Mouse (Mus musculus) adrenal gland, postnatal 14 days (tissue): ENCODE measurements around the gene Col11a2. TPM values are rescaled to one million over a fixed set of nuclear protein-coding genes. Genes with fewer than 3 reads are reported as not detected.
A peak's percentile ranks its signal among the peaks of the same experiment; 100 is the strongest.
"Not testable (repeated sequence)": the region's sequence is repeated elsewhere in the genome, so short reads cannot be mapped to it uniquely, and the experiment has no call there.

Experiments
- DNase-seq: peaks from one replicate; pipeline ENCODE4 v3.0.0; 2021; ENCODE audit warnings: mixed read lengths
- long read RNA-seq, 2 experiments: library from polyadenylated mRNA; stranded (forward); transcript quantifications; one replicate each; pipeline ENCODE4 v2.0.0; 2021
- total RNA-seq: library from RNA; stranded (reverse); gene quantifications from 2 replicates; pipeline ENCODE4 v1.2.3, GENCODE M21; 2021

Gene Col11a2
- total RNA-seq, result 1.1 and 2.6 TPM in 2 replicates
- long read RNA-seq, experiment 1, partial matches to known transcripts, result 1 of 1 reads
- long read RNA-seq, experiment 1, other reads (novel, unspliced or antisense), result 0 of 1 reads
- long read RNA-seq, experiment 2, partial matches to known transcripts, result 2 of 2 reads
- long read RNA-seq, experiment 2, other reads (novel, unspliced or antisense), result 0 of 2 reads

DNA sequence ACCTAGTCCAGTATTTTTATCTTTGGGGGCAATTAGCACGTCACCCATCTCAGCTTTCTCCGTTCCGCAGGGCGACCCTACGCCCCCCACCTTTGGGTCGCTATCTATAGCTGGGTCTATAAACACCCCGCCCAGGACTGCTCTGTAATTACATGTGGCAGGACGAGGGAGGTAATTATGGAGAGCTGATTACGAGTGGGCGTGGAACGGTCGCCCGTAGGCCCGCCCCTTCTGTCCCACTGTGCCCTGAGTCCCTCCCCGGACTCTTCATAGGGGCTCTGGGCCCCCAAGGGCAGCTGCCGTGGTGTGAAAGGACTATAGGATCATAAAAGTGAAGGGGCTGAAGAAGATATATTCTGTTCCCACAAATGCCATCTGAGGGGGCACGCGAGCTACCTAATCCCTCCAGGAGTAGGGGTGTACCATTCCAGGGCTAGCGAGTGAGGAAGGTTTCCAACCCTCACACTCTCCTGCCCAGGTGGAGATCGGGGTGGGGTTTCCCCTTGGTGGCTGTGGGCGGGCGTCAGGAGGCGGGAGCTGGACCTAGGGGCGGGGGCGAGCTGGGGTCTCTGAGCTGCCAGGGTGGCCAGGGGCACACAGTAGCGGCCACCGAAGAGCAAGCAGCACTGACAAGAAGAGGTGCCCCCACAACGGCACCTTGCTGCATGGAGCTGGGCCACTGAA is at the start of gene Col11a2:
Gene Col11a2, plus strand, starts transcription at position 560 of the 684 bp plus-strand sequence.
- DNase-seq, result peak; percentile 33

DNA sequence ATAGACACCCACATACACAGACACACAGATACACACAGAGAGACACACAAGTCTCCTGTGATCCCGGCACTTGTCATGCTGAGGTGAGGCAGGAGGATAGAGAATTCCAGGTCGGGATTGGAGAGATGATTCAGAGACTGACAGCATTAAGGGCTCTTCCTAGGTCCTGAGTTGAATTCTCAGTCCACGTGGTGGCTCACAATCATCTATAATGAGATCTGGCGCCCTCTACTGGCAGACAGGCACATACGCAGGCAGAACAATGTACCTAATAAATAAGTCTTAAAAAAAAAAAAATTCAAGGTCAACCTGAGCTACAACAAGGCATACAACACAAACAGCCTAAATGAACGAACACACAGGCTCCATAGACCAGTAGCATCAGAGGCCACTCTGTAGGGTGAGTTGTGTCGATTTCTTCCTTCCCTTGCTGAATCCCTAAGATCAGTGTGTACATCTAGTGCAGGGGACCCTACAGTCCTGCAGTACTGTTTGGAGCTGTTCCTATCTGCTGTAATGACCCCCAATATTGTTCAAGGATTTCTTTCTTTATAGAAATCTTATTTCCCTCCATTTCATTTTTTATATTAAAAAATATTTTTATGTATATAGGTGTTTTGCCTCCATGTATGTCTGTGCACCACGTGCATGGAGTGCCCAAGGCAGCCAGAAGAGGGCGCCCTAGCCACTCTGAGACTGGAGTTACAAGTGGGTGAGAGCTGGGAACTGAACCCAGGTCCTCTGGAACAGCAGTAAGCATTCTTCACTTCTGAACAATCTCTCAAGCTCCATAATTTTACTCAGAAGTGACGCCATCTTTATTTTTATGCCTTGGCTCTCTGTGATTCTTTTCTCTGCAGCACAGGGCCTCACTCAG is 47.2 kb upstream of the Col11a2 start:
- DNase-seq, result peak; percentile 84

DNA sequence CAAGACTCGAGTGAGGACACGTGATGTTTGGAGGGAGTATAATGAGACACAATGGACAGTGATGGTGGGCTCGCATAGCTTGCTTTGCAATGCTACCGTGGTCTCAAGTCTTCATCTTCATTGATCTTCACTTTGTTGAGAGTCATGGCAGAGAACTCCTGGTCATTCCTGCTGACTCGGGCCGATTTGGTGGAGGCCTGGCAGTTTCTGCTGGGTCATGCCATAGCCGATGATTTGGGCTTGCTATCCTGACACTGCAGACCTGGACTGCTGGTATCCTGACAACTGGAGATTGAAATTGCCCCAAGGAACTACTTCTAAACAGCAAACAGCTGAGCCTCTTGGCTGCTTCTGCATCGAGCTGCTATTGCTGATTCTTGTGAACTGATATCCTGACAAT is 44.3 kb upstream of the Col11a2 start:
- DNase-seq, result no peak

DNA sequence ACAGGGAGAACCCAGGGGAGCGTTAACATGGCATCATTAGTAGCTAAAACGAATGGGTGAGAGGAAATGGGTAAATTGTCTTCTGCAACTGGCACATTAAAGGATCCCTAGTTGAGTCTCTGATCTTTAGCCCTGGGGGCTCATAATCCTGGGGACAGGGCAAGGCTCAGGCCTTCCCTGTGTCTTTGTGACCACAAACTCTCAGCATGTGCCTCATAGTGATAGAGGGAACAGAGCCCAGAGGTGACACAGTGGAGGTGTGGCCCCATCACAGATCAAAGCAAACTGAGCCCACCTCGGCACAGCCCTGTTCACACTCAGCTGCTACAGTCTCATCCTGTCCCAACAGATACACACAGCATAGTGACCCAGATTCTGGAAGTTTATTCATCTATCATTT is 43.6 kb upstream of the Col11a2 start:
- no peak for DNase-seq

DNA sequence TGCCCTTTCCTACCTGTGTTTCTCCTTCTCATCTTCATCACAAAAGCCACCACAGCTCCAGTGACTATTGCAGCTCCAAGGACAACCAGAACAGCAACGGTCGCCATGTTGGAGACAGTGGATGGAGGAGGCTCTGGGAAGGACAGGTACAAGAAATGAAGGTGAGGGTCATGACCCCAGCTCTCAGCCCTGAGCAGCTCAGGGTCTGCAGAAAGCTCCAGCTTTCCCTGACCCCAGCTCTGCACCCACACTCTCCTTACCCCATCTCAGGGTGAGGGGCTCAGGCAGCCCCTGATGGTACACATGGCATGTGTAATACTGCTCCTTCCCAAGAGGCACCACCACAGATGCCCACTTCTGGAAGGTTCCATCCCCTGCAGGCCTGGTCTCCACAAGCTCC is 42.2 kb upstream of the Col11a2 start:
- not testable (repeated sequence) for DNase-seq

DNA sequence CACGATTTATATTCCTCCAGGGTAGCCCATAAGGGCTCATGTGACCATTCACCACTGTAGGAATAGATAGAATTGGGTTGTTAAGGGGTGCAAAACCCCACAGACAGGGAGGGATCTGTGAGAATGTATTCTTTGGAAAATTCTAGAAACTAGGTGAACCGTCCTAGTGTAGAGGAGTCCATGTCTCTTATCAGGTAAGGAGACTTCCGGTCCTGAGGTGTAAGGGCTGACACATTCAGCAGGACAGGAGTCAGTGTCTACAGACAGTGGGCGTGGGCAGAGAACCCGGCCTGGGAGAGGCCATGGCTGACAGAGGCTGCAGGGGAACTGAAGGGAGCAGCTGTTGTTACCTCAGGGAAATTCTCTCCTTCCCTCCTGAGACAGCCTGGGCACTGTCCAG is 40.5 kb upstream of the Col11a2 start:
- DNase-seq, result not testable (repeated sequence)

DNA sequence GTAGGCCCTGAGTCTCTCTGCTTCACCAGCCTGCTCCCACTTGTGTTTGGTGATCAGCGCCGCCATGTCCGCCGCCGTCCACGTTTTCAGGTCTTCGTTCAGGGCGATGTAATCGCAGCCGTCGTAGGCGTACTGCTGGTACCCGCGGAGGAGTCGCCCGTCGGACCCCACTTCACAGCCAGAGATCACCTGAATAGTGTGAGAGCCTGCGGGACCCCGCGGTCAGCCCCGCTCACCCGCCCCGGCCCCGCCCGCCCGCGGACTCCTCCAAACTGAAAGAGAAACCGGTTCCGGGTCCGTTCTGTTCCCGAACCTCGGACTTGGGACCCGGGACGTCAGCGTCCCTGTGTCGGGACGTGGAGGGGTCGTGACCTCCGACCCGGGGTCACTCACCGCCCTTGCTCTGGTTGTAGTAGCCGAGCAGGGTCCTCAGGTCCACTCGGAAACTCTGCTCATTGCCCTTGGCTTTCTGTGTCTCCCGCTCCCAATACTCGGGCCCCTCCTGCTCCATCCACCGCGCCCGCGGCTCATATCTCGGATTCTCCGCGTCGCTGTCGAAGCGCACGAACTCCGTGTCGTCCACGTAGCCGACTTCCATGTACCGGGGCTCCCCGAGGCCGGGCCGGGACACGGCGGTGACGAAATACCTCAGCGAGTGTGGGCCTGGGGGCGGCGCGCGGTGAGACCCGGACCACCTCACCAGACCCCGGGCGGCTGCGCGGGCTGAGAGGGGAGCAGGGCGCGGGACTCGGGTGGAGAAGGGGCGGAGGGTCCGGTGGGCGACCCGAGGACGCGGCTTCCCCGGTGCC is 39.7 kb upstream of the Col11a2 start:
- peak; percentile 55 for DNase-seq

DNA sequence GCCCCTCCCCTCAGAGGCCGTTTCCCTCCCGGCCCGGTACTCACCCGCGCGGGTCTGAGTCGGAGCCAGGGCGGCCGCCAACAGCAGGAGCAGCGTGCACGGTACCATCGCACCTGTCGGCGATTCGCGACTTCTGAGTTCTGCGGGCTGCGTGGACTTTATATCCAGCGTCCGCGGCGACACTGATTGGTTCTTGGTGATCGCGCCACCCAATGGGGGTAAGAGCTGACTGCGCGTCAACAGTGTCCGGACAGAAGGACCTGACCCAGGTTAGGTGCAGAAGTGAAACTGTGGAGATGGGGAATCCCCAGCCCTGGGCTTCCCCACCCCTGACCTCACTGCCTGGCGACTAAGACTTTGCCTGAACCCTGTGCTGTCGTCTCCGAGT is 39.1 kb upstream of the Col11a2 start, which contains the start of gene H2-K1:
Gene H2-K1, minus strand, starts transcription at position 198 of the 388 bp plus-strand sequence.
- DNase-seq, result peak; percentile 96

DNA sequence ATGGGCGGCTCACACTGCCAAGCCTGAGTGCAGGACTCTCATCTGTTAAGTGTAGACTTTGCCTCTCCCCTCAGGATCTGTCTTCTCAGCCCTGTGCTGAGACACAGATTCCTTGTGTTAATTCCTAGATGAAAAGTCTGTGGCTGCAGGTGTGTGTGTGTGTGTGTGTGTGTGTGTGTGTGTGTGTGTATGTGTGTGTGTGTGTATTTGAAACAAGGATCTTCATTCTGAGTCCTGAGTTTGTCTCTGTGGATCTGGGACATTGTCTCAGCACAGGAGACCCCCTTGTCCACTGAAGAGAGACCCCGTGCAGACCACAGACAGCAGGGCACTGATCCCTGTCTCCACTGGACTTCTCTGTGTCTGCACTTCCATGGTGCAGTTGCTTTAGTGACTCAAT is 38.4 kb upstream of the Col11a2 start:
- not testable (repeated sequence) for DNase-seq

DNA sequence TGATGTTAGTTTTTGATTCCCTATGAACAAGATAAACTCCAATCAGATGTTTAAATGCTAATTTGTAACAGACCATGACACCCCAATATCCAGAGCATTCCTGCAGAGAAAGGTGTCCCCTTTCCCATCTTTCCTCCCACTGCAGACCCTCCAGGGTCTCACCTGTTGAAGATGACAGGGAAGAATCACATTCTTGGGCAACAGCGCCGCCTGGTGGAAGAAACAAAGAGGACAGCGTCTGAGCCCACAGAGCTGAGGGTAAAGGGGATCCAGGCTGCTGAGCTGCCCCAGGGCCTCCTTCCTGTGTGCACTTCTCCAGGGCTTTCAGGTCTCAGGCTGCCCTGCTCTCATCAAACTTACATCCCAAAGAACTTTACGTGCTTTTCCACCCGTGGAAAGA is 35.8 kb upstream of the Col11a2 start:
- peak; percentile 56 for DNase-seq

DNA sequence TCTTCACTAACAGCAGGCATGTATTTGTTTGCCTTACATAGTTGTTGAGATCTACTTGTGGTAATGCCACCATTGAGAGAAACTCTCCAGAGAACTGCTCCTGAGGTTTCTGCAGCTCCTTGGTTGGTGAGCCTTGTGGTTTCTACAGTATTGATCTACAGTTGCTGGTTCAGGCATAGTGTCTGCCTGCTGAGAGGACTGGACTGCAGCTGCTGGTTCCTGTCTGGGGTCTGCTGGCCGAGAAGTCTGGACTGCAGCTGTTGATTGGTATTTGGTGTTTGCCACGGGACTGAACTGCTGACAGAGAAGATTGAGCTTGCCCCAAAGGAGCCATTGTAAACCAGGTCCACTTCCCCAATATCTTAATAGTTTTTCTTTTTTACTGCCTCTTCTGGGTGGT is 32.7 kb upstream of the Col11a2 start:
- DNase-seq, result no peak

DNA sequence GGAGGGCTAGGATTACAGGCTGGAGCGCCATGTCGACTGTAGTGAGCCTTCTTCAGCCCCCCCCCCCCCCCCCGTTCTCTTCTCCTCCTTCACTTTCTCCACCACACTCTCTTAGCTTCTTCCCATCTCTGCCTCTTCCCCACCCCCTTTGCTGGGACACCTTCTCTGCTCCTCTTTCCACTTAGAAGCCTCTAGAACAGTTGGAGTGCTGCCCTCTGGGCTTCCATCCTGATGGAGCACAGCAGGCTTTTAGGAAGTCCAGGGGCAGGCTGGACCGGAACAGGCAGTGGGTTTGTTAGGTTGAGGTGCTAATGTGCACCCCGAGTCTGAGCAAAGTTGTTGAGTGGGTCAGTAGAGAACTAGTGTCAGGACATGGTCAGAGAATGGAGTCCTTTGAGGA is 29.1 kb upstream of the Col11a2 start:
- DNase-seq, result no peak

DNA sequence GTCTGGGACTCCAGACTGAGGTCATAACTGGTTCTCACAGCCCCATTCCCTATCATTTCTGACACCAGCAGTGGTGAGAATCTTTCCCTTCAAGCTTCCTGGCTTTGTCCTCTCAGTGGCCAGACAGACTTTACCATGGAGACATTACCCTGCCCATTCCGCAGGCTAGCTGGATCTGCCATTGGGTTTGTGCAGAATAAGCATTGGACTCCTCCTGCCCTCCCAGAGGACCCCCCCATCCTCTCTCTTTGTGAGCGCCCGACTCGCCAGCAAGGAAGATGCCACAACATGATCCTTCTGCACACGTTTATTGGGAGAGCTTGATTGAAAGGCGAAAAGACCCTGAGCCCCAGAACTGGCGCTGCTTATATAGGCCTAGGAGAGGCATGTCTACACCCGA is 25.8 kb upstream of the Col11a2 start:
- no peak for DNase-seq

DNA sequence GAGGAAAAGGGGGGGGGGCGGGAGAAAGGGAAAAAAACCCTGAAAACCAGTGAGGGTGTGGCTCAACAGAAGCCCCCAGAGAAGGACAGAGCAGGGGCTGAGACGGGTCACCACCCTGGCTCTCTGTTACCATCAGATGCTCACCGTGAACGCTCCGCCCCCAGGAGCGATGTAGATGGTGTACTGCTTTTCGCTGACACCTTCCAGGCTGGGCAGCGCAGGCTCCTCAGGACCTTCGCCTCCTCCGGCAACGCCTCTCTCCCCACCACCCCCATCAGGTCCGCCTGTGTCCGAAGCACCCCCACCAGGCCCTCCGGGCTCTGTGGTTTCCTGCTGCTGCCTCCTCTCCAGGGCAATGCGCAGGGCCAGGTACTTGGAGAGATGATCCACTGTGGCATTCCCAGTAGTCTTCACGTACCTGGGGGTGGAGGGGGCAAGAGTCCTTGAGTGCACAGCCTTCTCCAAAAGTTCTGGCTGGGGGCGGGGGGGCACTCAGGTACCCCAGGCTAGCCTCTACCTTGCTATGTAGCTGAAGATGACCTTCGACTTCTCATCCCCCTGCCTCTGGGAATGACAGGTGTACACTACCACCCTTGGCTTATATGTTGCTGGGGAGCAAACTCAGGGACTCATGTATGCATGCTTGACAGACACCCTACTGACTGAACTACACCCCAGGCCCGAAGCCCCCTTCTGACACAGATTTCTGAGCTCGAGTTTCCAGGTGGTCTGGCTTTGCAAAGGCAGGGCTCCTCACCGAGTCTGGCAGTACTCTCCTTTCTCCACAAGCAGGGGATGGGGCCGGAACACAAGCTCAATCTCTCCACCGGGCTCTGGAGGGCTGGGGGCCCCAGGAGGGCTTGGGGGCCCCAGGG is 17.5 kb upstream of the Col11a2 start:
- DNase-seq, result peak; percentile 18

DNA sequence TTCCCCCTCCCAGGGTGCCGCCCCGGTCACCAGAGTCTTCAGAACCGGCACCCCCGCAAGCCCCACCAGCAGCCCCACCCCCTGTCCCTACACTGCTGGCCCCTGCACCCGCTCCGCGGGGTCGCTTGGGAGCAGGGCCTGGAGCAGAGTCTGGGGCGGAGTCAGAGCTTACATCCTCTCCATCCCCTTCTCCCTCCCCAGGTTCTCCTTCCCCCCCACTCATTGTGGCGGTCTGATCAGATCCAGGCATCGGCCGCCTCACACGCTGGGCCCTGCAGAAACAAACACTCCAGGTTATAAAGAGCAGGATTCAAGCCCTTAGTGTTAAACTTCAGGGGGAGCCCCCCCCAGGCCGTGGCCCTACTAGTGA is 16.8 kb upstream of the Col11a2 start:
- peak; percentile 9 for DNase-seq

DNA sequence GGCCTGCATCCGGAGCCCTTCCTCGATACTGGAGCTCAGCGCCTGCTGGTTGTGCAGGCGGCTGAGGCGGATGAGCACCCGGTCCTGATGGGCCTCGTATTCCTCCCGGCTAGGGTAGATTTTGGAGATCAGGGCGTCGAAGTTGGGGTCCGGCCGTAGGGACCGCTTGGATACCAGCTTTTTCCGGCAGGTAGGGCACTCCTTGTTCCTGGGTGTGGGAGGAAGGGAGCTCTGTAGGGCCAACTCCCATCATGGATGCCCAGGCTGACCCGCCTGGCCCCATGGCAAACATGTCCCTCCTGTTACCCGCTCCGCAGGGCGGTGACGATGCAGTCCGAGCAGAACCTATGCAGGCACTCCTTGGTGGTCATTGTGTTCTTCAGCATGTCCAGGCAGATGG is 16.2 kb upstream of the Col11a2 start:
- peak; percentile 15 for DNase-seq

DNA sequence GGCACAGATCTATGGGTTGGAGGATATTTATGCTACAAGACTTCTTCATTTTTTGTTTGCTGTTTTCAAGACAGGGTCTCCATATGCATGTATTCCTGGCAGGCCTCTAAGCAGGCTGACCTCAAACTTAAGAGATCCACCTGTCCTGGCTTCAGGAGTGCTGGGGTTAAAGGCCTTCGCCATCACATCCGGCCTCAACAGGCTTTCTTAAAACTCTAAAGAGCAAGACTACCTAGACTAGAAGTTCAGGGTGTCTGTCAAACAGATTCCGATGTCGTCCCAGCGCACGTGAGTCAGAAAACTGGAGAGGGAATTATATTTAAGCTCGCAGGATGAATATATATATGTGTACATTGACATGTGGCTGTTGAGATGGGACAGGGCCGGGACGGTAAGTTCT is 15.6 kb upstream of the Col11a2 start:
- no peak for DNase-seq

DNA sequence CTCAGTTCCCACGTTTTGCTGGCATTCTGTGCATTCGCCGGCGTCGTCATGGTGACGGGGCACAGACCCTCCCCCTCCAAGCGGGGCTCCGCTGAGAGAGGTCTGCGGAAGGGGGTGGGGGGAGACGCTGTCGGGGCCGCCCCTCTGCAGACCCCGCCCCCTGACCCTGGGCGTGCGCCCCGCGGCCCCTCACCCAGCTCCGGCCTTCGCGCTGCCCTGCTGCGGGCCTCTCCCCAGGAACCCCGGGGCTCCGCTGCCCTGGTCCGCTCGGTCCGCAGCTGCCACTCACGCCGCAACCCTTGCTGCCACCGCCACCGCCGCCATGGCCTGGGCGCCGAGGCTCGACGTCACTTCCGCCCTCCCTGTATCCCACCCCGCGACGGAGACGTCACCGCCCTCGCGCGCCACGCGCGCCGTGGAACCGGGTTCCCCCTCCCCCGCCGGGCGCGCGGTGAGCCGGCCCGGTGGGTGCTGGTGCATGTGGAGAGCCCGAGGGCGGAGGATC is 14.9 kb upstream of the Col11a2 start, which contains the start of gene Ring1:
Gene Ring1, minus strand, starts transcription at position 364 of the 505 bp plus-strand sequence.
- peak; percentile 93 for DNase-seq

DNA sequence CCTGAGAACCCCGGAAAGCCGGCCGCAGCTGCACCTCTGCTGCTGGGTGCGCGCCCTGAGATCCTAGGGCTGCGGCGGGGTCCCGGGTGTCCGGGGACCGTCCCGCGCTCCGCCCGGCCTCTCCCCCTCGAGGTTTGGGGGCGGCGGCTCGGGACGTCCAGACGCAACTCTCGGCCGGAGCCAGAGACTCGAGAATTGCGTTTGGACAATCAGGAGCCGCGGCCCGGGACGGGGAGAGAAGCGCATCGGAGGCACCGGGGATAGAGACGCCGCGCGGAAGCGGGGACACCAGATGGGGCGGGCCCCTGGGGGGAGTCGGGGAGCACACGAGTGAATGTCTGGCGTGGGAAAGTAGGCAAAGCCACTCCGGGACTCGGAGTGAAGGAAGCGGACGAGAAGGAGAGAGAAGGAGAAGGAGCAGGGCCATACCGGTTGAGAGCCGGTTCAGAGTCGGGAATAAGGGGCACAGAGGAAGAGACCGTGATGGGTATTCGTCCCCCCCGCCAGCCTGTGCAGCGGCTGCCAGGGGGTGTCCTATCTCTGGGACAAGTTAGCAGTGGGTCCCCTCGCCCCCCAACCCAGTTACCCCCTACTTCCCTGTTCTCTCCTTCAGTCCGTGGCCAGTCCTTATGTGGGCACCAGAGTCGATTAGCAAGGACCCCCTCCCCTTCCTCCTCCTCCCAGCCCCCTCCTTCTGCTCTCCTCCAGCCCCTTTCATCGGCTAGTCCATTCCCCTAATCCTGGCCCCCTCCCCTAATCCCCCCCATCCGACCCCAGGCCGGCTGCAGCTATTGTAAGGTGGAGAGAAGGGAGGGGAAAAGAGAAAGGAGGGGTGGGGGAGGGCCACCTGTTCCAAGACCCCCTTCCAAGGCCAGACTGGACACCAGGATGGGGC is 14.1 kb upstream of the Col11a2 start:
- DNase-seq, result peak; percentile 79

DNA sequence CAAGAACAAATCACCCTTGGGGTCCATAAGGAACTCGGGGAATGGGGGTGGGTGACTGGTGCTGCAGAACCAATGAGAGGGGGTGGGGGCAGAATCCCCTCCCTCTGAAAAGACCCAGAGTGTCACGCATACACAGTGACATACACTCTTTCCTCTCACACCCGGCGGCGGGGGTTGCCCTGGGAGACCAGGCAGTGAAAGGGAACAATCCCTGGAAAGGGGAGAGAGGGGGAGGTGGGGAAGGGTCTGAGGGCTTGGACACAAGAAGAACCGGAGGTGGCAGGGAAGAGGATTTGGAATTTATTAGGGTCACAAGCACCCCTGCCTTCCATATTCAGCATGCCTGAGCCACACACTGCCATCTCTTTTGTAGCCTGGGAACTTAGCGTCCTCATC is 13.5 kb upstream of the Col11a2 start:
- no peak for DNase-seq
